Mouse (Mus musculus) kidney, postnatal 36 days (tissue): ENCODE measurements around the gene Atf6.

ENCODE experiments used
- DNase-seq, 2 experiments: peaks; one replicate each; pipeline ENCODE4 v3.0.0; 2021 to 2022; ENCODE audit warnings: mixed read lengths in 2 of 2

The Atf6 gene

DNA sequence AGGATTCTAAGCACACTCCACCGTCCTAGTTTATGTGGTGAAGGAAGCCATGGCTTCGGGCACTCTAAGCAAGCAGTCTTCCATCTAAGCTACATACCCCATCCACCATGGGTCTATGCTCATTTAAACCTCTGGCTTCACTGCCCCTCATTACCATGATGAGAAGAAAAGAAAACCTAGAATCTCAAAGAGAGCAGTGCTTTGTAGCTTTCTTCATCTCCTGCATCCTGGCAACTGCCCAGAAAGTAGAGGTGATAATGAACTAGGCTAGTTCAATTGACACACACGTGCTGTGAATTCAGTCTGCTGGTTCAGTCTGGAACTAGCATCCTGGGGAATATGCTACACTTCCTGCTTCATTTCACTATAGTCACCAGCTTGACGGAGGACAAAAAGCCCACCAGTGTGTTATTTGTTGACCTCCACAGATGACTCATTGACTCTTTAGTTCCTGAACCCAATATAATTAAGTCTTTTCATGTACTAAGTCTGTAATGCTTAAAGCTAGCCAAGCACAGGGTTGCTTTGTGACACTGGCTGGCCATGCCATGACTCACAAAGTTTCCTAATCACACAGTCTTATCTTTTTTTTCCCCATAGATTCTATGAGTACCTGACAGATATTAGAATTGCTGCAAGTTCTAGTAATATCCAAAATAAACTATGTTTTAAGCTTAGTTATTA lies 162.5 kb downstream of the Atf6 start:
- no peak for DNase-seq

DNA sequence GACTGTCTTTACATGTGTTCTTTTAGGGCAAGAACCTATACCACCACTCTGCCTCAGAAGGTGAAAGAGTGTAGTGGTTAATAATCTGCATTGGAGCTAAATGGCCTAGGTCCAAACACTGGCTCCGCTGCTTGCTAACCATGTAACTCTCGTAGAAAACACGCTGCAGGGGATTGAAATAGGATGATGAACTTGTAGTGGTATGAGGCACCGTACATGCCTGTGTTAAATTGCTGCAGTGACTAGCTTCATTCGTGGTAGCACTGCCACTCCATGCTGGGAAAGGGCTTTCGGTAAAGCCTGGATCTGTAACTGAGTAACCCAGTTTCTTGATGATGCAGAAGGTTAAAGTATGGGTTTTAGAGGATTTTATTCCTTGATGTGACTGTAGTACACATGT lies 163.5 kb downstream of the Atf6 start:
- no peak for DNase-seq

- no peak for DNase-seq
Observed at GRCm38 (mm10) chr1:170702958-170703357, 164.6 kb downstream of the Atf6 start.

DNA sequence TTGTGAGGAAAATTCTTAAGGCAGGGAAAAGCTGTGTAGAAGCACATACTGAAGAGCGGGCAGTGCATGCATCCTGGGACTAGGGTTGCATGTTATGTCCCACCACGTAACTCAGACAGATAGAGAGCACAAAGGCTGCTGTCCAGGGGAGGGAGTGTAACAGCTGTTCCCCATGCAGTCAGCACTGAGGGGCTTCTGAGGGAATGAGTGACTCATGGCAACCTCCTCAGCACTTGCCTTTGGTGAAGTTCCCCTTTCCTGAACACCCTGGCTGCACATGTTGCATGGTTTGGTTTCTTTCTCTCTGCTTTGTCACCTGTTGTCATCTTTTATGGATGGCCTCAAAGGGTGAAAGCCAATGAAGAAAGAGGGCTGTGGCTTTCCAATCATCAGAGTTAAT lies 165.3 kb downstream of the Atf6 start:
- no peak for DNase-seq

DNA sequence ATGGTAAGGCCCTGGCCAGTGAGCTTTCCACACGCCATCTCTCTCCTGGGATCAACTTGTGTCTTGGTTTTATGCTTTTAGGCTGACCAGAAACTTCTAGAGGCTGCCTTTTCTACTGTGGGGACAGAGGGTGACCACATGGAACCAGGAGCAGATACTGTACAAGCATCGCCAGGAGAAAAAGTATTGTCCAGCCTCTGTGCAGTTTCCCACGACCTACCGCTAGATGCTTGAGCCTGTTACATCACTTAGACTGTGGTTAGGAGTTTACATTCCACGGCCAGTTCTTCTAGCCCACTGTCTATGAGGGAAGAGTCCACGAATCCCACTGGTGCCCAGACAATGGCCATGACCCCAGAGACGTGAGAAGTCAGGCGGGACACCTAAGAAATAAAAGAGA lies 166.0 kb downstream of the Atf6 start:
- DNase-seq = no peak

DNA sequence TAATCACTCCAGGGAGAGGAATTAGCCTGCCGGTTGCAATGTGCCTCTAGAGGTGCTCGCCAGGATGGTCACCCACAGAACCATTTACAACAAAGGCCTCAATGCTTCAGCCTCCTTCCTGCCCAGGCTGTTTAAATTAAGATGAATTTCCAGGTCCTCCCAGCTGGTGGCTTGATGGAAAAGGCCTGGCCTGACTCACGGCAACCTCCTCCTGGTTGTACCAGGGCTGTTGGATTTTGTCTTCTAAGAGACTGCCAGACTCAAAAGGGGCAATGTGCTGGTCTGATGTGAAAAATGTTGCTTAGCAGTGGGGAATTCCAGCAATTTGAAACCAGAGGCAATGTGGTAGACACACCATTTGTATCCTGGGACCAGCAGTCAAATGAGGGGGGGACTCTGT lies 166.4 kb downstream of the Atf6 start:
- no peak for DNase-seq

DNA sequence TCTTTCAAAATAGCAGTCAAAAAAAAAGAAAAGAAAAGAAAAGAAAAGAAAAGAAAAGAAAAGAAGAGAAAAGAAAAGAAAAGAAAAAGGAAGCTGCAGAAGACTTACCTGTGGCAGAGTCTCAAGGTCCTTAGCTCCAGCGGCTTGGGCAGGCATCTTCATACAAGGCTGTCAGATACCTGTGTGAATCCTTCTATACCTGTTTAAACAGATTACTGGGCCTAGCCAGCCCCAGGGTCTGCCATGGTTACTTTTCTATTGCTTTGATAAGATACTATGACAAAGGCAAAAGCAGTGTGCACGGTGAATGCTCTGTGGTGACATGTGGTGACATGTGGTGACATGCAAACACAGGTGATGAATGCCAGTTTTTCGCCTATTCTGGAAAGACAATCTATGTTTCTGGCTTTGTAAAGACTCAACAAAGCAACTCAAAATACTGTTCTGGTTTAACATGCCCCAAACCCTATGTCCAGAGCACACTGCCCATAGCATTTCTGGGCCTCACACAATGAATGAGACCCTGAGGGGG lies 167.0 kb downstream of the Atf6 start:
- no peak for DNase-seq

GRCm38 (mm10) chr1:170699553-170699952 lies 168.0 kb downstream of the Atf6 start:
- DNase-seq = no peak

GRCm38 (mm10) chr1:170698771-170699170 lies 168.8 kb downstream of the Atf6 start:
- DNase-seq = peak in 1 of 2 experiments; percentile 16

DNA sequence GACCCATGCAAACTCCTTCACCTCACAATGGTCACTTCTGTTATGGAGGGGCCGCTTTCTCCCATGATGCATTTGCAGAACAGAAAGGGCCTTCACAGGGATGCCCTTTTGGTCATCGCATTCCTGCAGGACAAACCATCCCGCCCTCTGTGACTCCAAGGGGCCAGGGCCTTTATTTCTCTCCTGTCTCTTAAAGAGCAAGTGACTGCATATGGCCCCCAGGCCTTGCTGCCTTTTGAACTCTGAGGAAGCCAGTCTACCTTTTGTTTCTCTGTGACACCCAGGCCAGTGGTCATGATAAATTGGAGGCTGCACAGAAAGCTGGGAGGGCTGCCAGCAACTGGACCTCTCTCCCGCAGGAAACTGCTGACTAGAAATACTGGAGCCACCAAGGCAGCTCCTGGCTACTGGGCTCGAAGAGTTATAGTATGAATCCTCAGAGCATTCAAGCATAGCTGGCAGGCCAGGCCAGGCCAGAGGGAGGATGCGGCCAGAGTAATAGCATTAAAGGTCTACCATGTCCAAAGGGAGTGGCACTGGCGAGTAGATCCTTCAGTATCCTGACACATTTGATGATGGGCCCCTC lies 169.7 kb downstream of the Atf6 start:
- peak; percentile 60 to 85 for DNase-seq

DNA sequence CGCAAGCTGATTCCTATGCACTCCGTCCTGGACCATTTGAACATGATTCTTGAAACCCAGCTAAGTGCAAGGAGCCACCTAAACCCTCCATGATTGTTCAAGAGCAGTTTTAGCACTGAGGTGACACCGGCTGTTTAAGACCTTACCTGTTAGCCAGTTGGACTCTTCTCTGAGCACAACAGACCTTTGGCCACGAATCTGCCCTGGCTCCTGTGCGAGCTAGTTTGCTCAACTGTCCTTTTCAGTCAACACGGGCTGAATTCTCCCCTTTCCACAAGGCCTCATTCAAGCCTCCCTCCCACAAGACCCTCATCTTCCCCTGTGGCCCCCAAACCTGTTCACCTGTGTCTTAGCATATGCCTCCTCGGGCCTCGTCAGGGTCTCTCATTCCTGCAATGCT lies 170.6 kb downstream of the Atf6 start:
- peak; percentile 11 to 30 for DNase-seq

DNA sequence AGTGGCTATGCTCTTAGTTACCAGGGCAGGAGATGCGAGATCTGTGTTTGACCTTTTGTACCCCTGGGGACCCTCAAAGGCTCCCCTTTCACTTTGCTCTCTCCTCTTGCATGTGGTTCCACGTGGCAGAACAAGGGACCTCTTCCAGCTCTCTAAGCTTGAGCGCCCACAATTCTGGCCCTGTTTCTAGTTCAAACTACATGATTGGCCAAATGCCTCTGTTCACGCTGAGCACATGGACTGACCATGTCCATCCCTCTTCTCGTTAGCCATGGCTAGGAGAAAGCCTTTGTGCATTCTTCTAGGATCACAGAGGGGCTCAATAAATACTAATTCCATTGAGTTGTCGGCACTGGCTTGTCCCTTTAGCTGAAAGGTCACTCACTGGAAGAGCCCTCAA lies 172.2 kb downstream of the Atf6 start:
- peak in 1 of 2 experiments; percentile 52 for DNase-seq

- DNase-seq = peak; percentile 37 to 70
Observed at GRCm38 (mm10) chr1:170694821-170695291, 172.7 kb downstream of the Atf6 start.

- no peak for DNase-seq
Observed at GRCm38 (mm10) chr1:170691301-170691700, 176.3 kb downstream of the Atf6 start.

- no peak for DNase-seq
Observed at GRCm38 (mm10) chr1:170689773-170690172, 177.8 kb downstream of the Atf6 start.

DNA sequence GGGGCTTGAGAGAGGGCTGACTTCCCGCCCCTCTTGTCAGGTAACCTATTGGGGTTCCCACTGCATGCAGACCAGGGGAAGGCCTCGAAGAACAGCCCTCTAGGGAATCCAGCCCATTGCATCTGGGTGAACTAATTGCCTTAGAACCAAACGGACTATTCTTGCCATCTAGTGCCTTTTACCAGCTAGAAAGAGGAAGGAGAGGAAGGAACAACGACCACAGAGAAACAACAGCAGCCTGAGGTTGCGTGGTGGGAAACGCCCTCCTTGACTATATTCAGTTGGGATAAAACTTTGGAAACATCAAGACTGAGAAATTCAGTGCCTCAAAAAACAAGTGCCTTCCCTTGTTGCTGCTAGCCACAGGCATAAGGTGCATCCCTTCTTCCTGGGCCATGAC lies 183.7 kb downstream of the Atf6 start:
- no peak for DNase-seq

DNA sequence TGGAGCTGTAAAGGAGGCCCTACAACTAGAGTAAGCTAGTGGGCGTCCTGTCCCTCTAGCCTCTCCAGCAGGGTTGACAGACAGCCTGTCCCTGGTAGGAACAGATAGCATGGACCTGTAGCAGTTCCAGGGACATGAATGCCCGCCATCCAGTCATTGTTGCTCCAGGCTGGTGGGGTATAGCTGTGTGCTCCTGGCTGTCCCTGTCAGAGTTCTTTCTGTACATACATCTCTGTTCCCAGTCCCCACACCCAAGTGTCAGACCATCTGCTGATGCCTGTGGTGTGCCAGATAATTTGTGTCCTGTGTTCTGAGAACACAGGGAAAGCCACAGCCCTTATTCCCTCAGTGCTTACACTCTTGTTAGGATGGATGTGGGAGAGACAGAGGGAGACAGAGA lies 187.9 kb downstream of the Atf6 start:
- no peak for DNase-seq

DNA sequence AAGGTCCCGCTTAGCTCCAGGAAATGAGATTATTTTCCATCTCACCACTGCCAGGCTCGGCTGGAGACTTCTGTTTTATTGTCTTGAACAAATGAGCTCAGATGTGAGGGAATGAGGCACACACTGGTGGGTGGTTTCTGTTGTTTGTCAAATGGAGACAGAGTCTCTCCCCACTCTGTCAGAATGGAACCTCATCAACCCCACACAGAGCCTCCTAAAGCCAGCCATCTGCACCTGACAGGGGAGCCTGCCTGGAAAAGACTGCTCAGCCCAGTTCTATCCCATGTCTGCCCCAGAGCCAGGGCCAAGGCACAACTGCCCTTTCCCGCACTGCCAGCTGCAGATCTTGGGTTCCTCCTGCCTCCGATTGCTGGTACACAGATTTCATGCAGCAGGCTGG lies 188.7 kb downstream of the Atf6 start:
- no peak for DNase-seq

GRCm38 (mm10) chr1:170677681-170678080 lies 189.9 kb downstream of the Atf6 start:
- no peak for DNase-seq

- DNase-seq = no peak
Observed at GRCm38 (mm10) chr1:170674184-170674775, 193.3 kb downstream of the Atf6 start.

- no peak for DNase-seq
Observed at GRCm38 (mm10) chr1:170665200-170665599, 202.4 kb downstream of the Atf6 start.

DNA sequence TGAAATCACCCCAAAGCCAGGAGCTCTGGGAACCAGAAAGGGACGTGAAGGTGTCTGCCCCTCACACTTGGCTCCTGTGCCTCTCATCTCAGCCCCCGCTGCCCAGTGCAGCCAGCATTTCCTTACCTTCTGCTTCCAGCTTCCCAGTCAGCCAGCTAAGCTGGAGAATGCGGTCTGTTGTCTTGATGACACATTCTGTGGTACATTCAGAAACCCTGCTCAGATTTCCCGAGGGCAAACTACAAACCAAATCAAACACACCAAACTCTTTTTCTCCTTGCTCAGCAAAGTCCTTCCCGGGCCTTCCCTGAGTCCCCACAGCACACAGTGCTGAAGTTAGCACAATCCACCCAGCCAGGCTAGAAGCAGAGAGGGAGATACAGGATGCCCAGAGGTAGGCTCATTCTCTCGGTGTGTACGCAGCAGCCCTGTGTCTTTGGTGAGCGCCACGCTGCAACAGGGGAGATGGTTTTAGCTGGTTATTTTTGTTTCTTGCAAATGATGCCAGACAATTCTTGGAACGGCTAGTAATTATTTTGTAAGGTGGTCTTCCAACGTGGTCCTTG lies 202.9 kb downstream of the Atf6 start:
- DNase-seq = no peak

DNA sequence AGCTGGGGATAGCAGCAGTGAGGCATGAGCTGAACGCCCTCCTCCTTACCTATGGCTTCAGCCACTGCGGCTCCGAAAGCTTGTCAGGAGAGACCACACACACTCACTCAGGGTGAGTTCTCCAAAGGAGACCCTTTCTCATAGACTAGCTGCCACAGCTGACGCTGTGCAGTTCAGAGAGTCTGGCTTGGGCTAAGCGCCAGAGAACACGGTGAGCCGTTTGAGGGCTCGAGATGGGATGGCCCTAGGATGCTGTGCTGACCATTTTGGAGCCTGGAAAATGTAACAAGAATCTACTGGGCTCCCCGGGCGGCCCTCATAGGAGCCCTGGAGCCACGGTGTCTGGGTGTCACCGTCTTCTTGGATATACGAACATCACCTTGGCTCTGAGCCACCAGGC lies 208.3 kb downstream of the Atf6 start:
- no peak for DNase-seq
